Mouse (Mus musculus): ENCODE data around the gene Acat3. TPM values are rescaled to one million over a fixed set of nuclear protein-coding genes. Genes with fewer than 3 reads are reported as not detected.
A peak's percentile ranks its signal among the peaks of the same experiment; 100 is the strongest.
"Not testable (repeated sequence)": the region's sequence is repeated elsewhere in the genome, so short reads cannot be mapped to it uniquely, and the experiment has no call there.

Gene Acat3
- polyA plus RNA-seq, 1 experiment = 2.9 TPM

GRCm38 (mm10) chr17:12960331-12960873 is 20.0 kb upstream of the Acat3 start, which contains the start of gene Acat2:
Acat2 (minus strand) TSS chr17:12960747.
- Histone ChIP-seq H3K27ac (ENCODE audit: control insufficient read depth, insufficient read depth, low read depth, low read length) (peak within 1 kb of the TSS; percentile 70), H3K4me1 (ENCODE audit: control insufficient read depth, insufficient read depth, low read length) (peaks cover 3% of the 10 kb centered on the region), H3K36me3 (ENCODE audit: control insufficient read depth, insufficient read depth, low read length) (no peaks in the 10 kb centered on the region; the same call in 1 of the 2 replicates), H3K4me3 (ENCODE audit: control insufficient read depth, low read depth, low read length) (peak within 1 kb of the TSS; percentile 90), H3K27me3 (ENCODE audit: control insufficient read depth, insufficient read depth, low read length) (no peaks in the 10 kb centered on the region)
- TF ChIP-seq POLR2A (IDR thresholded peaks at IDR 0.05; ENCODE audit: control insufficient read depth, low read depth, low read length) (peak; percentile 79), CTCF (IDR thresholded peaks at IDR 0.05; ENCODE audit: control insufficient read depth, insufficient read depth, insufficient replicate concordance, low read depth, low read length) (no peak)

GRCm38 (mm10) chr17:12959377-12959776 is 19.0 kb upstream of the Acat3 start:
- not testable (repeated sequence) for H3K4me3 ChIP-seq (ENCODE audit: control insufficient read depth, low read depth, low read length); H3K27ac ChIP-seq (ENCODE audit: control insufficient read depth, insufficient read depth, low read depth, low read length); H3K27me3 ChIP-seq (ENCODE audit: control insufficient read depth, insufficient read depth, low read length); H3K36me3 ChIP-seq (ENCODE audit: control insufficient read depth, insufficient read depth, low read length); H3K4me1 ChIP-seq (ENCODE audit: control insufficient read depth, insufficient read depth, low read length)

GRCm38 (mm10) chr17:12956664-12957063 is 16.3 kb upstream of the Acat3 start:
- no peaks in the 10 kb centered on the region; the same call in 1 of the 2 replicates for H3K36me3 ChIP-seq (ENCODE audit: control insufficient read depth, insufficient read depth, low read length)
- no peak for TF ChIP-seq POLR2A (IDR thresholded peaks at IDR 0.05; ENCODE audit: control insufficient read depth, low read depth, low read length)
- no peak for TF ChIP-seq CTCF (IDR thresholded peaks at IDR 0.05; ENCODE audit: control insufficient read depth, insufficient read depth, insufficient replicate concordance, low read depth, low read length)

GRCm38 (mm10) chr17:12949669-12950068 is 9.3 kb upstream of the Acat3 start:
- H3K27ac ChIP-seq (ENCODE audit: control insufficient read depth, insufficient read depth, low read depth, low read length) = no peak overlapping the region
- TF ChIP-seq POLR2A (IDR thresholded peaks at IDR 0.05; ENCODE audit: control insufficient read depth, low read depth, low read length) (no peak), CTCF (IDR thresholded peaks at IDR 0.05; ENCODE audit: control insufficient read depth, insufficient read depth, insufficient replicate concordance, low read depth, low read length) (no peak)
- no peaks in the 10 kb centered on the region for H3K4me1 ChIP-seq (ENCODE audit: control insufficient read depth, insufficient read depth, low read length)
- H3K4me3 ChIP-seq (ENCODE audit: control insufficient read depth, low read depth, low read length) = no peak overlapping the region
- no peaks in the 10 kb centered on the region for H3K27me3 ChIP-seq (ENCODE audit: control insufficient read depth, insufficient read depth, low read length)
- no peaks in the 10 kb centered on the region for H3K36me3 ChIP-seq (ENCODE audit: control insufficient read depth, insufficient read depth, low read length)

More at GRCm38 (mm10) chr17:12956664-12957063, 16.3 kb upstream of the Acat3 start:
- no peak overlapping the region for H3K27ac ChIP-seq (ENCODE audit: control insufficient read depth, insufficient read depth, low read depth, low read length)
- H3K4me1 ChIP-seq (ENCODE audit: control insufficient read depth, insufficient read depth, low read length) = peaks cover 3% of the 10 kb centered on the region
- H3K27me3 ChIP-seq (ENCODE audit: control insufficient read depth, insufficient read depth, low read length) = no peaks in the 10 kb centered on the region
- no peak overlapping the region for H3K4me3 ChIP-seq (ENCODE audit: control insufficient read depth, low read depth, low read length)

GRCm38 (mm10) chr17:12942459-12943162 is 2.2 kb upstream of the Acat3 start:
- Histone ChIP-seq H3K4me1 (ENCODE audit: control insufficient read depth, insufficient read depth, low read length) (peaks cover 14% of the 10 kb centered on the region), H3K36me3 (ENCODE audit: control insufficient read depth, insufficient read depth, low read length) (no peaks in the 10 kb centered on the region), H3K27ac (ENCODE audit: control insufficient read depth, insufficient read depth, low read depth, low read length) (peak overlapping the region; percentile 80), H3K4me3 (ENCODE audit: control insufficient read depth, low read depth, low read length) (no peak overlapping the region), H3K27me3 (ENCODE audit: control insufficient read depth, insufficient read depth, low read length) (no peaks in the 10 kb centered on the region; the same call in 1 of the 2 replicates)
- no peak for TF ChIP-seq CTCF (IDR thresholded peaks at IDR 0.05; ENCODE audit: control insufficient read depth, insufficient read depth, insufficient replicate concordance, low read depth, low read length)
- no peak for TF ChIP-seq POLR2A (IDR thresholded peaks at IDR 0.05; ENCODE audit: control insufficient read depth, low read depth, low read length)

- H3K27ac ChIP-seq (ENCODE audit: control insufficient read depth, insufficient read depth, low read depth, low read length) = peak overlapping the region; percentile 80
- TF ChIP-seq POLR2A (IDR thresholded peaks at IDR 0.05; ENCODE audit: control insufficient read depth, low read depth, low read length) (no peak), CTCF (IDR thresholded peaks at IDR 0.05; ENCODE audit: control insufficient read depth, insufficient read depth, insufficient replicate concordance, low read depth, low read length) (no peak)
- peaks cover 14% of the 10 kb centered on the region for H3K4me1 ChIP-seq (ENCODE audit: control insufficient read depth, insufficient read depth, low read length)
- H3K4me3 ChIP-seq (ENCODE audit: control insufficient read depth, low read depth, low read length) = no peak overlapping the region
- H3K27me3 ChIP-seq (ENCODE audit: control insufficient read depth, insufficient read depth, low read length) = no peaks in the 10 kb centered on the region; the same call in 1 of the 2 replicates
- no peaks in the 10 kb centered on the region for H3K36me3 ChIP-seq (ENCODE audit: control insufficient read depth, insufficient read depth, low read length)
These were observed 1.3 kb upstream of the Acat3 start for GRCm38 (mm10) chr17:12941543-12942260.

- H3K27me3 ChIP-seq (ENCODE audit: control insufficient read depth, insufficient read depth, low read length); H3K36me3 ChIP-seq (ENCODE audit: control insufficient read depth, insufficient read depth, low read length); H3K27ac ChIP-seq (ENCODE audit: control insufficient read depth, insufficient read depth, low read depth, low read length): not testable (repeated sequence)
- H3K4me1 ChIP-seq (ENCODE audit: control insufficient read depth, insufficient read depth, low read length) = peaks cover 14% of the 10 kb centered on the region
- peak overlapping the region; percentile 77 for H3K4me3 ChIP-seq (ENCODE audit: control insufficient read depth, low read depth, low read length)
These were observed 837 bp downstream of the Acat3 start for GRCm38 (mm10) chr17:12939377-12940148.
